Mouse (Mus musculus): Measurements from ENCODE around the gene Sox2.

DNA sequence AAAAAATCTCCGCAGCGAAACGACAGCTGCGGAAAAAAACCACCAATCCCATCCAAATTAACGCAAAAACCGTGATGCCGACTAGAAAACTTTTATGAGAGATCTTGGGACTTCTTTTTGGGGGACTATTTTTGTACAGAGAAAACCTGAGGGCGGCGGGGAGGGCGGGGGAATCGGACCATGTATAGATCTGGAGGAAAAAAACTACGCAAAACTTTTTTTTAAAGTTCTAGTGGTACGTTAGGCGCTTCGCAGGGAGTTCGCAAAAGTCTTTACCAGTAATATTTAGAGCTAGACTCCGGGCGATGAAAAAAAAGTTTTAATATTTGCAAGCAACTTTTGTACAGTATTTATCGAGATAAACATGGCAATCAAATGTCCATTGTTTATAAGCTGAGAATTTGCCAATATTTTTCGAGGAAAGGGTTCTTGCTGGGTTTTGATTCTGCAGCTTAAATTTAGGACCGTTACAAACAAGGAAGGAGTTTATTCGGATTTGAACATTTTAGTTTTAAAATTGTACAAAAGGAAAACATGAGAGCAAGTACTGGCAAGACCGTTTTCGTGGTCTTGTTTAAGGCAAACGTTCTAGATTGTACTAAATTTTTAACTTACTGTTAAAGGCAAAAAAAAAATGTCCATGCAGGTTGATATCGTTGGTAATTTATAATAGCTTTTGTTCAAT lies 1.4 kb downstream of the Sox2 start:
- no peak for TF ChIP-seq CTCF (IDR thresholded peaks at IDR 0.05; ENCODE audit: borderline replicate concordance, insufficient read depth, low read depth, low read length)
- no peak for TF ChIP-seq POLR2A (IDR thresholded peaks at IDR 0.05; ENCODE audit: borderline replicate concordance, insufficient read depth, low read length)

All from cerebellum, adult 2 months (tissue).